Mouse (Mus musculus) small intestine, adult 2 months (tissue): ENCODE data around the gene Tmem108. TPM values are rescaled to one million over a fixed set of nuclear protein-coding genes. Genes with fewer than 3 reads are reported as not detected.

Experiments used
- H3K27ac ChIP-seq: fragments of 200-500 bp; 2 replicates; pipeline ENCODE4 v1.5.1; 2012; ENCODE audit warnings: low read depth, low read length, control low read depth, inconsistent platforms; ENCODE audit not compliant: insufficient read depth
- H3K27me3 ChIP-seq: fragments of 200-500 bp; 2 replicates; pipeline ENCODE4 v1.6.1; 2012; ENCODE audit warnings: mild to moderate bottlenecking, moderate library complexity, low read length, inconsistent platforms; ENCODE audit not compliant: control insufficient read depth, insufficient read depth
- H3K36me3 ChIP-seq: fragments of 200-500 bp; 2 replicates; pipeline ENCODE4 v1.6.1; 2012; ENCODE audit warnings: mild to moderate bottlenecking, low read length, control low read depth, inconsistent platforms; ENCODE audit not compliant: control insufficient read depth, insufficient read depth
- H3K4me1 ChIP-seq: fragments of 200-500 bp; 2 replicates; pipeline ENCODE4 v1.6.1; 2012; ENCODE audit warnings: low read length, inconsistent platforms, mixed read lengths; ENCODE audit not compliant: control insufficient read depth, insufficient read depth, insufficient read length
- H3K4me3 ChIP-seq: fragments of 200-500 bp; 2 replicates; pipeline ENCODE4 v1.5.1; 2012; ENCODE audit warnings: low read depth, mild to moderate bottlenecking, control low read depth, inconsistent platforms, low read length, moderate library complexity
- CTCF ChIP-seq: fragments of 200-500 bp; IDR thresholded peaks from 2 replicates; pipeline ENCODE4 v1.5.1; 2012; ENCODE audit warnings: low read depth, mild to moderate bottlenecking, control low read depth, inconsistent platforms, low read length, moderate library complexity, mixed read lengths; ENCODE audit not compliant: insufficient replicate concordance, insufficient read length; ENCODE audit errors: extremely low read depth
- POLR2A ChIP-seq: fragments of 200-500 bp; IDR thresholded peaks from 2 replicates; pipeline ENCODE4 v1.6.1; 2012; ENCODE audit warnings: low read depth, mild to moderate bottlenecking, control low read depth, inconsistent platforms, low read length, moderate library complexity
- WGBS: fragments of 180-500 bp; shearing (Covaris S2); methylation state at CpG from one replicate; pipeline ENCODE4 v1.1.7; 2018; 5-methylcytosine and 5-hydroxymethylcytosine counted together
- polyA plus RNA-seq: library from polyadenylated mRNA; depleted of rRNA; stranded (reverse); fragments of >200 nt; gene quantifications from 2 replicates; pipeline ENCODE4 v1.2.3, GENCODE M21; 2012

Tmem108 gene
- polyA plus RNA-seq, 1 experiment: 0.85 TPM

DNA sequence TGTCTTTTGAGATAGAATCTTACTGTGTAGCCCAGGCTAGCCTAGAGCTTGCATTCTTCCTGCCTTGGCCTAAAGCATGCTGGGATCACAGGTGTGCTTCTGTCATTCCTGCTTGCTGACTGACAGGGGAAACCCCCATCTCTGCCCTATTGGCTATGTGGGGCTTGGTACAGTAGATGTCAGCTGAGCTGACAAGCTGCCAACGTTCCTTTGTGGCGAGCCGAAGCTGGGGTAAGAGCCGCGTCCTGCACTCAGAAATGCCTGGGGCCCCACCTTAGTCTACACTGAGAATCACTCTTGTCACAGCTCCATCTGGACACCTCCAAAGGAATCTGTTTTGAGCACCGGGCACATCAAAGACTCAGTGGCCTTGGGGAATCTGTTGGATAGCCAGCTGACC lies 297.8 kb downstream of the Tmem108 start:
- no peaks in the 10 kb centered on the region for H3K36me3 ChIP-seq
- H3K4me1 ChIP-seq: no peaks in the 10 kb centered on the region
- no peaks in the 10 kb centered on the region for H3K27me3 ChIP-seq
- WGBS: 69% methylated on average over 6 of the region's 6 CpGs
- TF ChIP-seq CTCF: no peak
- TF ChIP-seq POLR2A: no peak
- no peak overlapping the region for H3K4me3 ChIP-seq
- no peak overlapping the region for H3K27ac ChIP-seq

DNA sequence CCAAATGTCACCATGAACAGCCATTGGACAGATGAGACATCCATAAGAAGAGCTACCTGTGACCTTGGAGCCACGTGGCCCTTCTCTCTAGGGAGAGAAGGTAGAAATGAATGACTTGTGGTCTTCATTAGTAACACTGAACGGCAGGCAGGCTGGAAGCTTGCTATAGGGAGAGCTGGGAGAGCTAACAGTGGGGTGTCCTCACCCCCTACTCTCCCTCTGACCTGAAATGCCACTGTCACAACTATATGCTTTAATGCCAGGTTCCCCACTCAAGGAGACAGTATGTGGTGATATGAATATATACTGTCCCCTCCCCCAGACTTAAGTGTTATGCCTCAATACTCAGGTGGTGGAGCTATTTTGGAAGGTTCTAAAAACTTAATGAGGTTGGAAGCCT lies 301.8 kb downstream of the Tmem108 start:
- no peak overlapping the region for H3K27ac ChIP-seq
- TF ChIP-seq POLR2A: no peak
- no peak for TF ChIP-seq CTCF
- 50% methylated on average over 2 of the region's 2 CpGs for WGBS
- H3K4me1 ChIP-seq: no peaks in the 10 kb centered on the region
- H3K27me3 ChIP-seq: no peaks in the 10 kb centered on the region
- no peaks in the 10 kb centered on the region for H3K36me3 ChIP-seq
- no peak overlapping the region for H3K4me3 ChIP-seq

DNA sequence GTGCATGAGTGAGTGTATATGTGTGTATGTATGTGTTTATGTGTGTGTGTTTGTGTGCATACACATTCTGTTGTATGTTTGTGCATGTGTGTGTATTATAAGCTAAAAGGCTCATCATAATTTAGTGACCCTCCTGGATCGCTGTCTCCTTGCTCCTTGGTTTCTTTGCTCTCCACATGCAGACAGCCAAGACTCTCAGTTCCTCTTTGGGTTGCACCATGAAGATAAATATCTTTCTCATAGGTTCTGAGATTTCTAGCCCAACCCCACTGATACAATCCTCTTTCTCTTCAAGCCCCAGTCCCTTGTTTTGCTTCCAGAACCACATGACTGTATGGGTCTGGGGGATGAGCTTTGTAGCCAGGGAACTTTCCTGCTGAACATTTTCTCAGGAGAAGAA lies 302.3 kb downstream of the Tmem108 start:
- TF ChIP-seq CTCF (no peak), POLR2A (no peak)
- Histone ChIP-seq H3K4me1 (no peaks in the 10 kb centered on the region), H3K27me3 (no peaks in the 10 kb centered on the region), H3K27ac (no peak overlapping the region), H3K4me3 (no peak overlapping the region), H3K36me3 (no peaks in the 10 kb centered on the region)
- 88% methylated on average over 1 of the region's 1 CpGs for WGBS

DNA sequence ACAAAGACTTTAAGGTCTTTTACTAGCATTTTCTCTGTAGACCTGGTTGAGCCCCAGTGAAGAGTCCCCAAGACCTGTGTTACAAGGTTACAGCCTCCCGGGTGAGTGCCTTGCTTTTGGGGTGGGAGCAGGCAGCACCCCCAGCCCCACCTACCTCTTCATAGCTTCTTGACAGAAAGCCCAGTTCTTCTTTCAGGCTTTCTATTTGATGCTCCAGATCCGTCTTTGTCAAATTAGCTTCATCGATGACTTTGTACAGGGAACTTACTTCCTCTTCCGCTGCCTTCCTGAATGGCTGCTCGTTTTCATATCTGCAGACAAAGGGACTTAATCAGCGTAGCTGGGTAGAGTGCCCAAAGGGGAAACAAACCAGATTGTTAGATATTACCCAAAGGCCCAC lies 312.0 kb downstream of the Tmem108 start:
- TF ChIP-seq POLR2A: no peak
- no peak for TF ChIP-seq CTCF
- no peaks in the 10 kb centered on the region for H3K4me1 ChIP-seq
- no peaks in the 10 kb centered on the region for H3K36me3 ChIP-seq
- 71% methylated on average over 6 of the region's 6 CpGs for WGBS
- no peak overlapping the region for H3K27ac ChIP-seq
- no peak overlapping the region for H3K4me3 ChIP-seq
- no peaks in the 10 kb centered on the region for H3K27me3 ChIP-seq

DNA sequence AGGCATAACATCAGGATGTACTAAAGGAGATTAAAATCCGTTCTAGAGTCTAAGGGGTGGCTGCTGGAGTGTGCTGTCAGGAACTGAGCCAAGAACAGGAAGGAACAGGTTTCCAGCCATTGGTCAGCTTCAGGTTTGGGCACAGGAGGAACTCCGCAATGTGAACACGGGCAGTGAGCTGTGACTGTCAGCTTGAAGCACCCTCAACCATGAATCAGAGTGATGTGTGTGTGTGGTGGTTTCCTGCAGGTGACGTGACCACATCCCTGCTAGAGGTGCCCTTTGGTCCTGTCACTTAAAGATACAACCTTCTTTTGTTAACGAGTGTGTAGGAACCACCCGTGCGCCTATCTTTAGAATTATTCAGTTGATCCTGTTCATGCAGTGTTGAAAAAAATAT lies 312.5 kb downstream of the Tmem108 start:
- 37% methylated on average over 7 of the region's 7 CpGs for WGBS
- Histone ChIP-seq H3K27ac (no peak overlapping the region), H3K4me3 (no peak overlapping the region), H3K4me1 (no peaks in the 10 kb centered on the region), H3K36me3 (no peaks in the 10 kb centered on the region), H3K27me3 (no peaks in the 10 kb centered on the region)
- no peak for TF ChIP-seq POLR2A
- no peak for TF ChIP-seq CTCF

DNA sequence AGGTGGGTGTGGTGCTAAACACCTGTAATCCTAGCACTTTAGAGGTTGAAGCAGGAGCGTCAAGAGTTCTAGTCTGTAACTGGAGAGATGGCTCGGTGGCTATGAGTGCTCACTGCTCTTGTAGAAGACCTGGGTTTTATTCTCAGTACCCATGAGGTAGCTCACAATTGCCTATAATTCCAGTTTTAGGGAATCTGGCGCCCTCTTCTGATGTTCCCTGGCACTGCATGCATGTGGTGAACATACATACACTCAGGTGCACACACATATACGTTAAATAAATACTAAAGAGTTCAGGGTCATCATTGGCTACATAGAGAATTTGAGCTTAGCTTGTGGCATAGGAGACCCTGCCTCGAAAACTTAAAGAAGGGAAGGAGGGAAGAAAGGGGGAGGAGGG lies 317.0 kb downstream of the Tmem108 start:
- Histone ChIP-seq H3K36me3 (no peaks in the 10 kb centered on the region), H3K4me3 (no peak overlapping the region), H3K27me3 (no peaks in the 10 kb centered on the region), H3K27ac (no peak overlapping the region), H3K4me1 (no peaks in the 10 kb centered on the region)
- no peak for TF ChIP-seq CTCF
- no peak for TF ChIP-seq POLR2A
- 82% methylated on average over 5 of the region's 5 CpGs for WGBS

DNA sequence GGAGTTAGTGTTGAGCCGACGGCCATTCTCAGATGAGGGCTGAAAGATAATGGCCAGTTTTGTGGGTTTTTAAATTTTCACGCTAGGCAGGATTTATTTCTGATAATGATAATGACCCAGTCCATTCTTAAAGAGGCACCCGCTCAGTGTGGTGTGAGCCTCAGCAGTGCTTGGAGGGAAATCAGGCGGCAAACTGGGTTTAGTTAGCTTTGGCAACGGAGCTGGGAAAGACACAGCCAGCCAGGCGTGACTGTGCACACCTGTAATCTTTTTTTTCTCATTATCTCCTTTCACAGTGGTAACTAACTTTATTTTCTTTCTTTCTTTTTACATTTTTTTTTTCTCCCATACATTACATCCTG lies 317.8 kb downstream of the Tmem108 start:
- Histone ChIP-seq H3K4me1 (no peaks in the 10 kb centered on the region), H3K36me3 (no peaks in the 10 kb centered on the region), H3K27ac (no peak overlapping the region), H3K27me3 (no peaks in the 10 kb centered on the region), H3K4me3 (no peak overlapping the region)
- 56% methylated on average over 7 of the region's 7 CpGs for WGBS
- no peak for TF ChIP-seq CTCF
- no peak for TF ChIP-seq POLR2A

DNA sequence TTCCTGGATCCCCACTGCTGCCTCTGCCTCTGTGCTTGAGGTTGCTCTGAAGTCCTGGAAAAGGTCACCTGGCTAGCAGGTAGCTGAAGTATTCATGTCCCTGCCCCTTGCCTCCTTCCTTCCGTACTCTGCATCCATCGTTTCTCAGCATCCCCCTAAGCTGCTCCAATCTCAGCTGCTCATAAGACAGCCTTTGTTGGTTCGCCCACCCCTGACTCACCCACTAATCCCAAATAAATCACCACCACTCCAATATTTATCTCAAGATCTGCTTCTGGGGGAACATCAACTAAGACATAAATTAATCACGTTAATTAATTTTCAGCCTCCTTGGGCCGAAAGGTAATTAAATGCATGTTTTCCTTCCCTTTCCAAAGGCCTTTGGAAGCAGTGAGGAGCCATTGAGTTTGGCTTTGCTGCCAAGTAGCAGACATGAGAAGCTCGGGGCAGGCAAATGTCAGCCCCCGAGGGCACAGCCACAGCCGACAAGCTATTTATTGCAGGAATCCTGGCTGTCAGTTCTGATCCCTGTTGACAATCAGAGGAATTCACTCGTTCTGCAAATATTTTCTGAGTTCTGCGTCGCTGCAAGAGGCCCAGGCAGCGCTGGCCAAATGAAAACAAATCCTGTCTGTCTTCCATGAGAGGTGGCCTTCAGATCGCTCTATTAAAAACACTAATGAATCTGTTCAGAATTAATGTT lies 318.4 kb downstream of the Tmem108 start:
- 37% methylated on average over 13 of the region's 13 CpGs for WGBS
- Histone ChIP-seq H3K27ac (no peak overlapping the region), H3K36me3 (no peaks in the 10 kb centered on the region), H3K4me1 (no peaks in the 10 kb centered on the region), H3K4me3 (no peak overlapping the region), H3K27me3 (no peaks in the 10 kb centered on the region)
- no peak for TF ChIP-seq CTCF
- no peak for TF ChIP-seq POLR2A
